Mouse (Mus musculus): ENCODE data around the gene Apex2. TPM values are rescaled to one million over a fixed set of nuclear protein-coding genes. Genes with fewer than 3 reads are reported as not detected.
"Not testable (repeated sequence)": the region's sequence is repeated elsewhere in the genome, so short reads cannot be mapped to it uniquely, and the experiment has no call there.

Gene Apex2
- total RNA-seq, 2 experiments from 2014 or later = 5.8 to 6.7 TPM

DNA sequence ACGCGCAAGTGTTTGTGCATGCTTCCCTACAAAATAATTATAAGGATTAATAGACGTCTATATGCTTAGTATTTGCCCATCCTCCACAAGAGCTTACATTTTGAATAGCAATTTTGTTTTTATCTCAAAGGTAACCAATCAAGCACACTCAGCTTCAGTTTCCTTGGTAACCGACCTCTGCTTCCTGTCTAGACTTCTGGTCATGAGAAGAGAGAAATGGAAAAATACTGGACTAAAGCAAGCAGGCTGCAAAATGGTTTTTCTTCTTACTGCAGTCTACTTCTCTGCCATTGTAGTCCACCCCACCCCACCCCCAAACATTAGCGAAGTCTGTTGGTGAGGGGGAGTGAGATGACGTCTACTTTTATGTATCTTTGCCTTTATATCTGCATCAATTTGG lies 78.4 kb downstream of the Apex2 start:
- intact Hi-C loops (cut with DNase I) = loop anchor here (5.0 to 10.0 kb wide), 3 partner anchors 151 to 604 kb away; no protein-coding TSS in a partner anchor

DNA sequence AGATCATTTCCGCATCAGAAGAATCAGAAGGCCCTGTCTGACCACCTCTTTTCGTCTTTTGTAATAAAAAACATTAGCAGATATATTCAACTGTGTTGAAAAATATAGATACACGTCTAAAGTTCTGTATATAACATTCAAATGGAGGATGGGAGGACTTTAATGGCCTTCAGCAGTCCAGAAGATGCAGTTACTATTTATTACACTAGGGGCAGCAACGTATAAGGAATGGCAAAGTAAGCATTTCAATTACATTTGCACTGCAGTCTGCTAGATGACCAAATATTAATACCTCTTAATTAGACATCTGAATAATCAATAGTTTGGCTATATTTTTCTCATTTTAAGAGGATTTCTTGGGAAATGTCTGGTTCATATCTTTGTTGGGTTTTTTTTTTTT lies 79.0 kb downstream of the Apex2 start:
- DNase-seq = peak in 1 of 2 experiments; percentile 54
- intact Hi-C loops (cut with DNase I) = loop anchor here (5.0 to 10.0 kb wide), 3 partner anchors 152 to 604 kb away; no protein-coding TSS in a partner anchor

More for the DNA sequence above, 78.4 kb downstream of the Apex2 start:
- DNase-seq = no peak

DNA sequence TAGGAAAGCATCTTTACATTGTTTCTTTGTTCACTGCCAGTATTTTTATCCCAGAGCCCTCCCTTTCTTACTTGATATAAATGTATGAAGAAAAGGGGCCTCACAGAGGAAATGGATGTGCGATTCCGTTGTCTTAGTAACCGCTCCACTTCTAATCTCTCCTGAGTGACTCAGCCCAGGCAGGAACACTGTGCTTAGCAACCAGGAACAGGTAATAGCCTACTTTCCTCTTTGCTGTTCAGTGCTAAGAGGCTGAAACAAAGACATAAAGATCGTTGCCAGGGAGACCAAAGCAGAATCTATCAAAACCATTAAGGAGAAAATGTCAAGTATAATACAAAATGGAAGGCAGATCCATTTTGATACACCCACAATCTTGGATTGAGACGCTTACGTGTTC lies 81.0 kb downstream of the Apex2 start:
- intact Hi-C loops (cut with DNase I) = no loop called here
- DNase-seq = no peak

DNA sequence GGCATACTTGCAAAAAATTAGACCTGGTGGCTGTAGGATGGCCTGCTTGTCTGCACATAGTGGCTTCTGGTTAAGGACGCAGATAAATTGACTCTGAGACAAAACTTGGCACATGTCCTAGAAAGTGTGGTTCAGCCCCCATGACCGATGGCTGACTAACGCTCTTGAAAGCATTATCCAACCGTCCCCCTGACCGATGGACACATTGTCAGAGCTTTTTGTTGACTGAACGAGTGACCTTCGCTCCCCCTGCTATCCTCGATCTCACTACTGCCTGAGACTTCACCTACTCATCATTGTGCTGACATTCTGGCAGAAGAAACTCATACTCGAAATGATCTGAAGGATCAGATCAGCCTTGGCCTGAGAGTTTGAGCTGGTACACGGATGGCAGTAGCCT lies 101.9 kb downstream of the Apex2 start:
- intact Hi-C loops (cut with DNase I) = loop anchor here (10.0 kb wide), 1 partner anchor 627 kb away; no protein-coding TSS in a partner anchor
- not testable (repeated sequence) for DNase-seq

DNA sequence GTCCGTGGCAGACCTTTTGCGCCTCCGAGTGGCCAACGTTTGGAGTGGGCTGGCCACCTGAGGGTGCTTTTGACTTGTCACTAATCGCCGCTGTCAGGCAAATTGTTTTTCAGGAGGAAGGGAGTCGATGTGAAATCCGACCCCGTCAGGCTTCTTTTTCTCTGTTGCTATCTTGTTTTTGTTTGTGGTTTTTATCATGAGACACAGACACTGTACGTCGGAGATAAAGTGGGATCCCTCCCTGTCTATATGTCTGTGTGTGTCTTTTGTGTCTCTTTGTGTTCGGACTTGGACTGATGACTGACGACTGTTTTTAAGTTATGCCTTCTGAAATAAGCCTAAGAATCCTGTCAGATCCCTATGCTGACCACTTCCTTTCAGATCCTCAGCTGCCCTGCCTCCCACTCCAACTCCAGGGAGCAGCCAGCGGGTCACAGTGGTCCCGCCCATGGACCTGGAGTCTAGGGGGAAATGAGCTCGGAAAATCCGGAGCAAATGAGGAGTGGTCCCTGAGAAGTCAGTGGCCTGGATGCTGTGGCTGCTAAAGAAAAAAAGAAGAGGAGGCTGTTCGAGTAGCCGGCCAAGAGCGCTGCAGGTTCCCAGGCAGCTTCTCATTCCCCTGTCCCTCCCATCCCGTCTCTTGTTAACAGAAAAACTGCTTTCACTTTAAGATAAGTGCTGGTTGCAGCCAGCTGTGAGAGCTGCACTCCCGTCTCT lies 103.2 kb downstream of the Apex2 start:
- intact Hi-C loops (cut with DNase I) = loop anchor here (10.0 kb wide), 1 partner anchor 628 kb away; no protein-coding TSS in a partner anchor
- DNase-seq = peak in 1 of 2 experiments; percentile 4

DNA sequence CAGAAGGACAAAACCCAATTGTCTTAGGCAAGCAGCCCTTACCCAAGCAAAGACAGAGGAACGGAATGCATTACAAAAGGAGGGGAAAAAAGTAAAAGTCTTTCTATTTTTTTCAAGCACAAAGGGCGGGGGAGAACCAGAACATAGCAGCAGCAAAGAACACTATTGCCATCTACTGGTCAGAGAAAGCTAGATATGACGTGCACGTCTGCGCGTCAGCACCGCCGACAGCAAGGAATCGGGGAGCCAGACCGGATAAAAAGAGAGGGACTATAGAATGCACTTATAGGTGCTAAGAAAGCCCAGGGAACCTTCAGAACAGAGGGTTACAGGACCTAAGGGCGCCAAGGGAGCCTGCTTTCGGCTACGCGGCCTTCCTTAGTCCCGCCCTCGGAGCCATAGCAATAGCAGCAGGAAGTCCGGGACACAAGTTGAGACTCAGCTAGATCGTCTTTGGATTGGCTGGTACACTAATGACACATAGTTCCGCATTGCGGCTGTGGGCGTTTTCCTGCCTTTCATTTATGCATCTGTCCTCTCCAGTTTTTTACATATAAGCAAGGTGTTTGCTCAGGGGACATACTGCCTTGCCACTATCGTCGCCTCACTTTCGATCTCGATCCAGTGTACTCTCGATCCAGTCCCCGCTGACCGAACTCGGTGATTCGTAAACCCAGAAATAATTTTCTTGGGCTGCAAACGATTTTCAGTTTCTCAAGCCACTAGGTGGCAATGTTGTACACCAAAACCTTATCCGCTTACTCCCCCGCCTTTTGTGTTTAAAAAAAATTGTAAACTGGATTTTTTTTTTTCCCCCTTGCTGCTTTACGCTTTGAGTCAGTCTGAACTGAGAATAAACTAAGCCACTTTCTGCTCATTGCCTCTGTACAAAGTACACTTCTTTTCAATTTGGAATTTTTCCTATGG lies 111.6 kb downstream of the Apex2 start:
- DNase-seq = peak; percentile 75 to 90
- intact Hi-C loops (cut with DNase I) = loop anchor here (1.0 kb wide), 1 partner anchor 19 kb away; the partner anchor contains the start of gene Tmem29

DNA sequence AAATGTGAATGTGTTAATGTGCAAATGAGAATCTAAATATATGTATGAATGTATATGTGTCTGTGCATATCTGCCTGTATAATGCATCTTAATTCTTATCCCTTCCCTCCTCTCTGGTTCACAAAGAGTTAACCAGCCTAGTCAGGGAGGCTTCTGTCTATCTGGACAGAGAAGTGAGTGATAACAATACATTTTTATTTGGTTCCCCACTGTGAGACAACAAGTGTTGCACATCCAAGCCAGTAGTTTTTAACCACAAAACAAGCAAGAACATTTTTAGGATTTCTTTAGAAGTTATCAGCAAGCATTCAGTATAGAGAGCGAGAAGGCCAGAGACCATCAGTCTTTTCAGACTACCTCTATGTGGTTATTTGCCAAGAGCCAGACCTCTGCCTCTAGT lies 118.3 kb downstream of the Apex2 start:
- no peak for DNase-seq

More for the DNA sequence above, 118.3 kb downstream of the Apex2 start:
- intact Hi-C loops (cut with DNase I) = no loop called here

Small RNA genes lying within 50 kb of the gene (microRNA-seq; reads per million reads assigned to microRNA genes)
- gene Mir3620 = 0 reads per million in 2 experiments

Other genes with a start within 250 kb of the Apex2 start
- gene Tmem29, start 130.7 kb downstream of the Apex2 start, total RNA-seq (2021) = 1 to 10 TPM; 5.8 to 6.7 TPM
- gene Alas2, start 42.5 kb downstream of the Apex2 start, total RNA-seq (2021) = 100 to 1,000 TPM; 329 to 474 TPM
- 1 to 10 TPM; 3.3 to 6.0 TPM for gene Pfkfb1, start 1.6 kb downstream of the Apex2 start, total RNA-seq (2021)
- gene Tro, start 67.7 kb upstream of the Apex2 start, total RNA-seq (2021) = 1 to 10 TPM; 1.7 to 2.5 TPM
- 10 to 100 TPM; 52.7 to 63.7 TPM for gene Maged2, start 224.5 kb upstream of the Apex2 start, total RNA-seq (2021)